ENCODE assay signal across 34 mouse cellular contexts in genomic region chr2:37932240-37932639, GRCm38 (mm10).
DNase-seq lines count a peak whose midpoint lies in the region; ATAC-seq and TF ChIP-seq lines count a peak whose summit lies in the region.
"Had no signal": no experiment of that assay in that cellular context is flagged by ENCODE, and none has a peak within 500 bp of the region (broad histone marks: within the 10 kb centered on the region; RNA-seq: fewer than 3 reads in every experiment).

No protein-coding gene starts in this region.

- ATAC-seq in forebrain, embryonic 11.5 days (replicated peaks; ENCODE audit: low FRiP score): 0 out of 2 replicates have a peak, but pooled peaks have one; percentile 19
- no peak for ATAC-seq in forebrain, postnatal 0 days
- ATAC-seq in kidney, embryonic 15.5 days (replicated peaks; ENCODE audit: low FRiP score): no peak
- ATAC-seq in megakaryocyte progenitor cell, adult 5-6 weeks (replicated peaks; ENCODE audit: poor library complexity): peak; percentile 55
- ATAC-seq: hindbrain, postnatal 0 days; lung, postnatal 0 days; Patski had no signal

- no peak overlapping the region for H3K4me2 ChIP-seq in forebrain, embryonic 11.5 days (ENCODE audit: low read depth, low read length, severe bottlenecking)
- H3K4me2 ChIP-seq in forebrain, postnatal 0 days (ENCODE audit: low read depth): no peak overlapping the region
- H3K4me2 ChIP-seq in kidney, embryonic 15.5 days: no peak overlapping the region
- H3K4me2 ChIP-seq: heart, embryonic 12.5 days; limb, embryonic 15.5 days; liver, embryonic 13.5 days; neural tube, embryonic 12.5 days had no signal

- TF ChIP-seq CTCF in forebrain, postnatal 0 days (IDR thresholded peaks at IDR 0.05; ENCODE audit: low read depth): no peak
- TF ChIP-seq CTCF in kidney, adult 2 months (conservative IDR thresholded peaks at IDR 0.05; ENCODE audit: insufficient read depth, insufficient read length, low read depth, low read length): no peak

- no peaks in the 10 kb centered on the region for H3K9me3 ChIP-seq in forebrain, embryonic 11.5 days (ENCODE audit: control insufficient read depth, low read length)
- no peaks in the 10 kb centered on the region for H3K9me3 ChIP-seq in forebrain, postnatal 0 days (ENCODE audit: low read length)
- H3K9me3 ChIP-seq in kidney, embryonic 15.5 days (replicated peaks): no peaks in the 10 kb centered on the region
- H3K9me3 ChIP-seq: heart, embryonic 12.5 days; hindbrain, embryonic 10.5 days; limb, embryonic 10.5 days; limb, embryonic 15.5 days; liver, embryonic 13.5 days; midbrain, embryonic 10.5 days; neural tube, embryonic 12.5 days had no signal

- no peak overlapping the region for H3K4me3 ChIP-seq in forebrain, embryonic 11.5 days (ENCODE audit: low read depth, low read length)
- no peak overlapping the region for H3K4me3 ChIP-seq in forebrain, postnatal 0 days (ENCODE audit: low read depth, low read length)
- no peak overlapping the region for H3K4me3 ChIP-seq in kidney, adult 2 months (ENCODE audit: insufficient read depth, low read depth, low read length)
- H3K4me3 ChIP-seq in kidney, embryonic 15.5 days (replicated peaks): no peak overlapping the region
- H3K4me3 ChIP-seq: erythroblast, embryonic 14.5 days; heart, adult 2 months; heart, embryonic 12.5 days; hindbrain, embryonic 10.5 days; limb, embryonic 10.5 days; limb, embryonic 15.5 days; liver, embryonic 13.5 days; midbrain, embryonic 10.5 days; myocyte; neural tube, embryonic 12.5 days had no signal

- H3K27me3 ChIP-seq in forebrain, embryonic 11.5 days (ENCODE audit: control insufficient read depth, insufficient read depth, low read length): no peaks in the 10 kb centered on the region
- no peaks in the 10 kb centered on the region for H3K27me3 ChIP-seq in forebrain, postnatal 0 days (ENCODE audit: insufficient read depth, low read length)
- H3K27me3 ChIP-seq in kidney, adult 2 months (replicated peaks; ENCODE audit: control insufficient read depth, insufficient read depth, low read length): no peaks in the 10 kb centered on the region
- no peaks in the 10 kb centered on the region for H3K27me3 ChIP-seq in kidney, embryonic 15.5 days
- H3K27me3 ChIP-seq: heart, embryonic 12.5 days; limb, embryonic 15.5 days; liver, embryonic 13.5 days; neural tube, embryonic 12.5 days; Patski had no signal

- no peak overlapping the region for H3K9ac ChIP-seq in forebrain, embryonic 11.5 days (ENCODE audit: low read length)
- H3K9ac ChIP-seq in forebrain, postnatal 0 days: no peak overlapping the region
- no peak overlapping the region for H3K9ac ChIP-seq in kidney, embryonic 15.5 days
- H3K9ac ChIP-seq: heart, embryonic 12.5 days; limb, embryonic 15.5 days; liver, embryonic 13.5 days; neural tube, embryonic 12.5 days had no signal

- no peaks in the 10 kb centered on the region for H3K36me3 ChIP-seq in forebrain, embryonic 11.5 days (ENCODE audit: control insufficient read depth, insufficient read depth, low read length)
- peaks cover 3% of the 10 kb centered on the region; the same call in 1 of the 2 replicates for H3K36me3 ChIP-seq in forebrain, postnatal 0 days (ENCODE audit: insufficient read depth)
- H3K36me3 ChIP-seq in kidney, adult 2 months (ENCODE audit: control insufficient read depth, insufficient read depth, low read length): no peaks in the 10 kb centered on the region; the same call in 1 of the 2 replicates
- peaks cover 7% of the 10 kb centered on the region; the same call in 1 of the 2 replicates for H3K36me3 ChIP-seq in kidney, embryonic 15.5 days
- H3K36me3 ChIP-seq: hindbrain, embryonic 10.5 days had no signal

- TF ChIP-seq POLR2A in kidney, adult 2 months (IDR thresholded peaks at IDR 0.05; ENCODE audit: low read depth, low read length): no peak

- no peak for DNase-seq in forebrain, embryonic 11.5 days (ENCODE audit: low spot score)
- DNase-seq in forebrain, postnatal 0 days: no peak
- no peak for DNase-seq in kidney, adult 2 months
- peak; percentile 8 for DNase-seq in adipocyte (ENCODE audit: low spot score)
- DNase-seq in kidney, adult 9 months: no peak
- DNase-seq: adrenal gland, postnatal 14 days; cerebellum, adult 11 months; cerebellum, adult 9-11 months; gastrocnemius, postnatal 25 days; heart, adult 2 months; kidney, postnatal 4 days; layer of hippocampus, adult 9-11 months; liver, embryonic 13.5 days; lung, adult 18-20 months; lung, postnatal 4 days; right cerebral cortex, adult 18-20 months; spleen, adult 18-20 months; thymus, adult 18-20 months; thymus, postnatal 25 days had no signal

- 89% methylated on average over 1 of the region's 1 CpGs for WGBS in forebrain, embryonic 11.5 days
- WGBS in forebrain, postnatal 0 days: 95% methylated on average over 1 of the region's 1 CpGs
- WGBS in kidney, adult 2 months: 100% methylated on average over 1 of the region's 1 CpGs
- WGBS in kidney, embryonic 15.5 days: 100% methylated on average over 1 of the region's 1 CpGs

- no peak overlapping the region for H3K27ac ChIP-seq in forebrain, embryonic 11.5 days (ENCODE audit: low read depth, low read length)
- H3K27ac ChIP-seq in forebrain, postnatal 0 days (ENCODE audit: low read depth, low read length): no peak overlapping the region
- H3K27ac ChIP-seq in kidney, adult 2 months (ENCODE audit: insufficient read depth, low read depth, low read length): peak overlapping the region; percentile 2; the same call in 1 of the 2 replicates
- no peak overlapping the region for H3K27ac ChIP-seq in kidney, embryonic 15.5 days
- H3K27ac ChIP-seq: heart, adult 2 months; hindbrain, postnatal 0 days; kidney, postnatal 0 days; limb, embryonic 10.5 days; limb, embryonic 15.5 days; liver, embryonic 13.5 days; neural tube, embryonic 12.5 days; stomach, postnatal 0 days had no signal

- peaks cover 13% of the 10 kb centered on the region; the same call in 1 of the 2 replicates for H3K4me1 ChIP-seq in forebrain, embryonic 11.5 days (replicated peaks; ENCODE audit: control insufficient read depth, insufficient read depth, low read length)
- H3K4me1 ChIP-seq in forebrain, postnatal 0 days (ENCODE audit: insufficient read depth): peaks cover 7% of the 10 kb centered on the region; the same call in 1 of the 2 replicates
- peaks cover 14% of the 10 kb centered on the region for H3K4me1 ChIP-seq in kidney, adult 2 months (ENCODE audit: control insufficient read depth, insufficient read depth, low read length)
- H3K4me1 ChIP-seq in kidney, embryonic 15.5 days: peaks cover 6% of the 10 kb centered on the region; the same call in 1 of the 2 replicates
- H3K4me1 ChIP-seq: heart, embryonic 12.5 days; limb, embryonic 15.5 days; liver, embryonic 13.5 days had no signal

Comparison
In these comparisons a context has a peak if more than half of its experiments do, and no peak if none do; other contexts are left out.
1. ATAC-seq: peak in forebrain, embryonic 11.5 days (single experiment) and megakaryocyte progenitor cell, adult 5-6 weeks (single experiment); none in forebrain, postnatal 0 days (single experiment) and kidney, embryonic 15.5 days (single experiment).